Mouse (Mus musculus) CD4-positive, CD25-positive, alpha-beta regulatory T cell, adult 2 months (primary cell): ENCODE data around the gene Stoml3.
A peak's percentile ranks its signal among the peaks of the same experiment; 100 is the strongest.

ENCODE experiments used
- DNase-seq: peaks from one replicate; pipeline ENCODE4 v3.0.0-alpha.2; 2012; ENCODE audit warnings: low read depth, low spot score

Stoml3 gene

GRCm38 (mm10) chr3:53488353-53488752, at the start of gene Stoml3:
Gene Stoml3 (plus strand): TSS chr3:53488653.
- no peak for DNase-seq

GRCm38 (mm10) chr3:53445540-53445939, 42.9 kb upstream of the Stoml3 start:
- no peak for DNase-seq

- no peak for DNase-seq
Measured at GRCm38 (mm10) chr3:53446801-53447200, 41.7 kb upstream of the Stoml3 start.

- DNase-seq, result peak; percentile 75
Measured at GRCm38 (mm10) chr3:53448208-53448607, 40.2 kb upstream of the Stoml3 start.

- no peak for DNase-seq
Measured at GRCm38 (mm10) chr3:53450666-53451065, 37.8 kb upstream of the Stoml3 start.

GRCm38 (mm10) chr3:53452351-53452750, 36.1 kb upstream of the Stoml3 start:
- DNase-seq, result no peak

- no peak for DNase-seq
Measured at GRCm38 (mm10) chr3:53453346-53453745, 35.1 kb upstream of the Stoml3 start.

GRCm38 (mm10) chr3:53454005-53454404, 34.4 kb upstream of the Stoml3 start:
- DNase-seq, result no peak

GRCm38 (mm10) chr3:53454561-53454960, 33.9 kb upstream of the Stoml3 start:
- no peak for DNase-seq

- DNase-seq, result no peak
Measured at GRCm38 (mm10) chr3:53454984-53455383, 33.5 kb upstream of the Stoml3 start.

- DNase-seq, result no peak
Measured at GRCm38 (mm10) chr3:53457750-53458149, 30.7 kb upstream of the Stoml3 start.

GRCm38 (mm10) chr3:53460106-53460505, 28.3 kb upstream of the Stoml3 start:
- no peak for DNase-seq

- peak; percentile 74 for DNase-seq
Measured at GRCm38 (mm10) chr3:53462701-53463045, 25.8 kb upstream of the Stoml3 start.

GRCm38 (mm10) chr3:53463046-53463764, 25.2 kb upstream of the Stoml3 start, which contains the start of the genes Nhlrc3 and Proser1:
Gene Nhlrc3 (minus strand): TSS chr3:53463332.
Gene Proser1 (plus strand): TSS chr3:53463666.
- peak; percentile 96 for DNase-seq

- no peak for DNase-seq
Measured at GRCm38 (mm10) chr3:53463765-53464114, 24.7 kb upstream of the Stoml3 start.

GRCm38 (mm10) chr3:53464146-53464698, 24.2 kb upstream of the Stoml3 start:
- peak; percentile 28 for DNase-seq

GRCm38 (mm10) chr3:53465330-53465729, 23.1 kb upstream of the Stoml3 start:
- no peak for DNase-seq

GRCm38 (mm10) chr3:53466481-53466880, 22.0 kb upstream of the Stoml3 start:
- DNase-seq, result peak; percentile 18

- DNase-seq, result no peak
Measured at GRCm38 (mm10) chr3:53467356-53467755, 21.1 kb upstream of the Stoml3 start.

GRCm38 (mm10) chr3:53469650-53470049, 18.8 kb upstream of the Stoml3 start:
- DNase-seq, result no peak

- DNase-seq, result no peak
Measured at GRCm38 (mm10) chr3:53472061-53472460, 16.4 kb upstream of the Stoml3 start.

GRCm38 (mm10) chr3:53474179-53474578, 14.3 kb upstream of the Stoml3 start:
- no peak for DNase-seq

GRCm38 (mm10) chr3:53475889-53476288, 12.6 kb upstream of the Stoml3 start:
- DNase-seq, result peak; percentile 15
